Mouse (Mus musculus): Measurements from ENCODE around the gene Gm7168.
"Not testable (repeated sequence)": the region's sequence is repeated elsewhere in the genome, so short reads cannot be mapped to it uniquely, and the experiment has no call there.

GRCm38 (mm10) chr17:13939231-13939630 lies 8.9 kb upstream of the Gm7168 start:
- TF ChIP-seq CTCF (conservative IDR thresholded peaks at IDR 0.05; ENCODE audit: low read length); POU5F1 (IDR thresholded peaks at IDR 0.05; ENCODE audit: borderline replicate concordance, low read length): not testable (repeated sequence)
